ENCODE assay signal across 9 mouse cellular contexts in genomic region chr15:80572291-80572690, GRCm38 (mm10). TPM values are rescaled to one million over a fixed set of nuclear protein-coding genes. Genes with fewer than 3 reads are reported as not detected.
A peak's percentile ranks its signal among the peaks of the same experiment; 100 is the strongest.
DNase-seq lines count a peak whose midpoint lies in the region; ATAC-seq lines count a peak whose summit lies in the region.
"Had no signal": no experiment of that assay in that cellular context is flagged by ENCODE, and none has a peak within 500 bp of the region (broad histone marks: within the 10 kb centered on the region; RNA-seq: fewer than 3 reads in every experiment).

Grap2 (plus strand) TSS chr15:80572594.

- intact Hi-C loops in heart, postnatal 10 days (cut with DNase I): no loop called here

- peak; percentile 95 for ATAC-seq in megakaryocyte progenitor cell, adult 5-6 weeks (replicated peaks; ENCODE audit: poor library complexity)

- peak; percentile 95 for DNase-seq in heart, adult 11 months
- no peak for DNase-seq in heart, adult 8-10 months (ENCODE audit: low spot score)
- DNase-seq in heart, postnatal 10 days: peak; percentile 14 to 29
- DNase-seq in thymus, postnatal 25 days: peak; percentile 92
- DNase-seq in retina, postnatal 1 day: no peak
- DNase-seq in layer of hippocampus, adult 8-10 months (ENCODE audit: low spot score in 2 of 2): no peak
- DNase-seq in urinary bladder, postnatal 10 days (ENCODE audit: low spot score): no peak
- DNase-seq: cerebellum, adult 9-11 months had no signal

RNA-seq across cellular contexts. Expression of gene Grap2, which starts in this region (rescaled TPM):
- total RNA-seq in heart, adult 8-10 months (2022): 1 to 10 TPM in 2 of 4 experiments, under 1 TPM in 2; 0.41 to 1.2 (median 0.78) TPM
- 1 to 10 TPM; 1.6 to 2.0 TPM for total RNA-seq in heart, postnatal 10 days (2021)
- total RNA-seq in megakaryocyte progenitor cell, adult 5-6 weeks (2015): 0.05 and 1.2 TPM in 2 replicates
- total RNA-seq in megakaryocyte progenitor cell, adult 5-6 weeks (2017): 1.5 and 1.8 TPM in 2 replicates
- under 1 TPM; 0.07 to 0.34 (median 0.17) TPM for total RNA-seq in layer of hippocampus, adult 8-10 months (2022)

Comparison
In these comparisons a context has a peak if more than half of its experiments do, and no peak if none do; other contexts are left out.
1. DNase-seq: peak in heart, adult 11 months (single experiment), heart, postnatal 10 days (2 of 2) and thymus, postnatal 25 days (single experiment); none in heart, adult 8-10 months (single experiment), retina, postnatal 1 day (single experiment), layer of hippocampus, adult 8-10 months (0 of 2) and urinary bladder, postnatal 10 days (single experiment).